Mouse (Mus musculus): ENCODE results near the gene Ifitm3.

DNA sequence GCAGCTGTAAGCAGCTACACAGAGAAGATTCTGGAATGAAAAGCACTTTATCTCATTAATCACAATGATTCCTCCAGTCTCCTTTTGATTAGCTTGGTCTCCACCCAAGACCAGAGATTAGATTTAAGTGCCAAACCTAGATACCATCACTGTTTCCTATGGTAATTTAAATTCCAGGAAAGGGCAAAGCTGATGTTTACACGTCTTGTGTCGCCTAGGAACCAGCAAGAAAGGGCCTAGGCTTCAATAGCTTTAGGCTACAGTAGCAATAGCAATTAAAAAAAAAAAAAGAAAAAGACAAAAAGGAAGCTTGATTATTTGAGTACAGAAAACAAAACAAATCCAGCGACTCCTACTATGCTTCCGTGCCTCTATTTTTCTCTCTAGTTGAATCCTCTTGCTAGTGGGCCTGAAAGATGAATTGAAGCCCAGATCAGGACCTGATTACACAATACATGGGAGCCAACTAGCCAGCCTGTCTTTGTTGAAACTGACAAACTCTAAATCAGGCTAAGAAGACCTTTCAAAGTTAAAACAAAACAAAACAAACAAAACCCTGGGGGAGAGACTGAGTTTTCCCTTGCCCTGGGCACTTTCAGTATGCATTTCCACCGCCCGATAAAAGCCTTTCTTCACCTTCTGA is 15.6 kb upstream of the Ifitm3 start:
- no peak for TF ChIP-seq POLR2A (IDR thresholded peaks at IDR 0.05; ENCODE audit: low read depth, low read length)
- no peak for TF ChIP-seq CTCF (IDR thresholded peaks at IDR 0.05; ENCODE audit: borderline replicate concordance, insufficient read depth, low read length)

Measured in embryonic fibroblast, embryonic 13.5 days (primary cell).